Mouse (Mus musculus): ENCODE measurements around the gene Olfr1506. TPM values are rescaled to one million over a fixed set of nuclear protein-coding genes. Genes with fewer than 3 reads are reported as not detected.
"Not testable (repeated sequence)": the region's sequence is repeated elsewhere in the genome, so short reads cannot be mapped to it uniquely, and the experiment has no call there.

The Olfr1506 gene
- 0.05 TPM in 1 of 2 replicates, not detected in the other for polyA plus RNA-seq (2016; fragmentation: Nextera tagmentation; extraction: Ambion mirVana)

DNA sequence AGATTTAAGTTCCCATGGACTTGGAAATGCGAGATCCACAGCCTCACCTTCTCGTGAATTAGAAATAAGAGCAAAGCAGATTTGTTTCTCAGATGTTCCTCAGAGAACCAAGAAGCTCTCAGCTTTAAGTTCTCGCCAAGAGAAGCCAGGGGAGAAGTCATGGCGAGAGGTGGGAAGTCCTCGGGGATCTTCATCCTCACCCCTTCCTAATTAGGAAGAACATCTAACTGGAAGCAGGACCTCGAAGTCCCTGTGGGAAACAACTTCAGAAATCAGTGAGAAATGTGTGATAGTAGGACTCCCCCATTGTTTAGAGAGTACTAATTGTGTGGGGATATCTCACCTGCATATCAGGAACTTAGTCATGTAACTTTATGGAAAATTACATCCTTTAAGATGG, at the start of gene Olfr1506:
TSS of gene Olfr1506 (minus strand) at position 101 of the 400 bp plus-strand sequence.
- not testable (repeated sequence) for H3K4me1 ChIP-seq

DNA sequence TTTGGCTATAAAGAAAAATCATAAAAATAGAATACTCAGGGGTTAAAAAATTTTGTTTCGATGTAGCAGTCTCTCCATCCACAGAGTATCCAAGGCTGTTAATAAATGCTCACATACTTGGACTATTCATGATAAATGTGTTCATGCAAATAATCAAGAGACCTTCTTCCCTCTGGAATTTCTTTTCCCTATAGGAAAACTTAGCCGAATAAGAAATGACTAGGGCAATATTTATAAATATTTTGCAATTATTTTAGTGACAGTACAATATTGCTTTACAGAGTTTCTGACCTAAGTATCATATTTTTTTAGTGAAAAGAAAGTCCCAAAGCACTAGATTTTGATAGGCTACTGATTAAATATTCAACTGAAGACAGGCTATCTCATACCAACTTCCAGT, 46.6 kb upstream of the Olfr1506 start, which contains the start of gene Olfr1271:
TSS of gene Olfr1271 (minus strand) at position 101 of the 400 bp plus-strand sequence.
- no peaks in the 10 kb centered on the region for H3K4me1 ChIP-seq
- no peaks in the 10 kb centered on the region for H3K36me3 ChIP-seq
- no peaks in the 10 kb centered on the region for H3K27me3 ChIP-seq (replicated peaks)
- no peak within 1 kb of the TSS for H3K27ac ChIP-seq
- 57% methylated on average over 2 of the region's 2 CpGs for WGBS (ENCODE audit: insufficient replicate concordance)
- no peaks in the 10 kb centered on the region for H3K9me3 ChIP-seq (replicated peaks)
- no peak within 1 kb of the TSS for H3K4me2 ChIP-seq
- no peak for ATAC-seq
- H3K4me3 ChIP-seq, result no peak within 1 kb of the TSS
- H3K9ac ChIP-seq, result no peak within 1 kb of the TSS

More for the DNA sequence above, at the start of gene Olfr1506:
- H3K9me3 ChIP-seq (replicated peaks); H3K9ac ChIP-seq; H3K4me2 ChIP-seq; ATAC-seq; H3K4me3 ChIP-seq; H3K36me3 ChIP-seq; H3K27me3 ChIP-seq (replicated peaks); H3K27ac ChIP-seq: not testable (repeated sequence)
- WGBS (ENCODE audit: insufficient replicate concordance), result no CpG with 5 or more reads among the region's 6 CpGs

DNA sequence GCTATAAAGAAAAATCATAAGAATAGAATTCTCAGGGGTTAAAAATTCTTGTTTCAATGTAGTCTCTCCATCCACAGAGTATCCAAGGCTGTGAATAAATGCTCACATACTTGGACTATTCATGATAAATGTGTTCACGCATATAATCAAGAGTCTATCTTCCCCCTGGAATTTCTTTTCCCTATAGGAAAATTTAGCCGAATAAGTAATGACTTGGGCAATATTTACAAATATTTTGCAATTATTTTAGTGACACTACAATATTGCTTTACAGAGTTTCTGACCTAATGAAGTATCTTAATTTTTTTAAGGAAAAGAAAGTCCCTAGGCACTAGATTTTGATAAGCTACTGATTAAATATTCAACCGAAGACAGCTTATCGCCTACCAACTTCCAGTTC, 33.2 kb upstream of the Olfr1506 start, which contains the start of gene Olfr142:
TSS of gene Olfr142 (minus strand) at position 101 of the 400 bp plus-strand sequence.
- 71% methylated on average over 4 of the region's 4 CpGs for WGBS (ENCODE audit: insufficient replicate concordance)
- Histone ChIP-seq H3K4me2 (no peak within 1 kb of the TSS), H3K36me3 (no peaks in the 10 kb centered on the region), H3K27me3 (replicated peaks) (no peaks in the 10 kb centered on the region), H3K4me1 (no peaks in the 10 kb centered on the region), H3K27ac (no peak within 1 kb of the TSS), H3K9ac (no peak within 1 kb of the TSS), H3K4me3 (no peak within 1 kb of the TSS), H3K9me3 (replicated peaks) (no peaks in the 10 kb centered on the region)
- ATAC-seq, result no peak

DNA sequence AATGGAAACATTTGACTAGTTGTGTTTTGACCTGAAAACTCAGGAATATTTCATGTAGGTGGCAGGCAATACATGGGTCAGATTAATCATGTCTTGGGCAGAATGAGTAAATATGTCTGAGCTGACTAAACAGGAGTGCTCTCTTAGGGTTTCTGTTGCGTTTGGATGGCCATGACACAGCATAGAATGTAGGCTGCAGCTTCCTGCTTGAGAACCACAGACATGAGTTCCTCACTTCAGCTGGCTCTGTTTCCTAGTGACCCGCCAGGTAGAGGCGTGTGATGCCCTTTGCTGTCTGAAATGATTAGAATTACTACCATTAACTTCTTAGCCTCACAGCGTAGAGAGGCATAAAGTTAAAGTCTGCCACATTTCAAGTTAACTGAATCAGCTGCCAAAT, 24.7 kb downstream of the Olfr1506 start:
- not testable (repeated sequence) for H3K27ac ChIP-seq; H3K4me2 ChIP-seq; H3K4me3 ChIP-seq; H3K9me3 ChIP-seq (replicated peaks); H3K36me3 ChIP-seq; H3K4me1 ChIP-seq; H3K9ac ChIP-seq; ATAC-seq; H3K27me3 ChIP-seq (replicated peaks)
- no CpG with 5 or more reads among the region's 4 CpGs for whole genome bisulfite sequencing (ENCODE audit: insufficient replicate concordance)

DNA sequence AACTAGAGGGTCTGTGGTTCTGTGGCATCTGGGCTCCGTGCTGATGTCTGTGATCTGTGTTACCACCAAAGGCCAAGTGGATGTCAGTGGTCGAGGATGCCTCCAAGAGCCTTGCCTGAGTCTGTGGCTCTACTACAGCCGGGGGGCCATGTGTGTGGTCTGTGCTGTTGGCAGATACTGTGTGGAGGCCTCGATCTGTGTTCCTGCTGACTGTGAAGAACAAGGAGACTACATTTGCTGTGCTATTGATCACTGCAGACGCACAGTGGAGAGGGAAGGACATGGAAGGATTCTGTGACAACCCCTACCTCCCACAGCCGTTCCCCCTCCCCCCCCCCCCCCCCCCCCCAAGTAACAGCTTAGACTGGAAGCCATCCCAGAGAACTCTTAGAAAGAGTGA, 29.0 kb downstream of the Olfr1506 start:
- no CpG with 5 or more reads among the region's 6 CpGs for WGBS (ENCODE audit: insufficient replicate concordance)
- H3K27me3 ChIP-seq (replicated peaks); H3K36me3 ChIP-seq; ATAC-seq; H3K4me1 ChIP-seq; H3K9me3 ChIP-seq (replicated peaks); H3K9ac ChIP-seq; H3K4me2 ChIP-seq; H3K4me3 ChIP-seq; H3K27ac ChIP-seq: not testable (repeated sequence)

DNA sequence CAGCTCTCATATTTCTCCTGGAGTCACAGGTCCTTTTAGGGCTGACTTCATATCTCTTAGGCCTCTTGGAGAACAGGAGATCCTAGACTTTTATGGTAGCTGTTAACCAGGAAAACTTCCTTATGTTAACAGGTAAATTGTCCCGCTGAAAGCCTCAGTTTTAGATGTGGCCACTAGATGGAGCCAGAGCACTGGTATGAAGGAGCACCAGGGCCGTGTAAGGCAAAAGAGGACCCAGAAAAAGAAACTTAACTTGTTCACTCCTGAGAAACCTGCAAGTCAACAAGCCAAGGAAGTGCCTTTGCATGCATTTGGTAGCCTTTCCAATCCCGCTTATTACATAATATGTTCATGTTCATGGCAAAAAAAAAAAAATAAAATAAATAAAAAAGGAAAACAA, 29.5 kb downstream of the Olfr1506 start:
- H3K4me1 ChIP-seq; H3K9ac ChIP-seq; H3K4me2 ChIP-seq; H3K27ac ChIP-seq; ATAC-seq; H3K9me3 ChIP-seq (replicated peaks); H3K36me3 ChIP-seq; H3K27me3 ChIP-seq (replicated peaks); H3K4me3 ChIP-seq: not testable (repeated sequence)
- WGBS (ENCODE audit: insufficient replicate concordance), result no CpG with 5 or more reads among the region's 3 CpGs

DNA sequence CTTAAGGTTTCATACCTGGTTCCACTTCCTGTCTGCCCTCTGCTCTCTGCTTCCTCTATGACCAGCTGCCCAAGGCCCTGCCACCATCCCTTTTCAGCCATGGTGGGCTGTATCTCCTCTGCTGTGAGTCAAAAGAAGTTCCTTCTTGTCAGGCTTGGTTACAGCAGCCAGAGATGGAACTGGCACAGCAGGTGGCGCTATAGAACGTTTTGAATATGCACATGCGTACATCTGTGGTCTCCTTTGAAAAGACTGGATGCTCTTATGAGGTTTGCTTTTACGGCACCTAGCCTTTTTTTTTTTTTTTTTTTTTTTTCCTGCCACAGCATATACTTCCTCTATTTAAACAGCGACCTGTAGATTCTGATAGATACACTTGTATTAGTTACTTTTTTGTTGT, 37.2 kb downstream of the Olfr1506 start:
- not testable (repeated sequence) for H3K9ac ChIP-seq; H3K4me1 ChIP-seq; H3K4me2 ChIP-seq; H3K27ac ChIP-seq; H3K27me3 ChIP-seq (replicated peaks); H3K9me3 ChIP-seq (replicated peaks); ATAC-seq; H3K36me3 ChIP-seq; H3K4me3 ChIP-seq
- no CpG with 5 or more reads among the region's 5 CpGs for WGBS (ENCODE audit: insufficient replicate concordance)

DNA sequence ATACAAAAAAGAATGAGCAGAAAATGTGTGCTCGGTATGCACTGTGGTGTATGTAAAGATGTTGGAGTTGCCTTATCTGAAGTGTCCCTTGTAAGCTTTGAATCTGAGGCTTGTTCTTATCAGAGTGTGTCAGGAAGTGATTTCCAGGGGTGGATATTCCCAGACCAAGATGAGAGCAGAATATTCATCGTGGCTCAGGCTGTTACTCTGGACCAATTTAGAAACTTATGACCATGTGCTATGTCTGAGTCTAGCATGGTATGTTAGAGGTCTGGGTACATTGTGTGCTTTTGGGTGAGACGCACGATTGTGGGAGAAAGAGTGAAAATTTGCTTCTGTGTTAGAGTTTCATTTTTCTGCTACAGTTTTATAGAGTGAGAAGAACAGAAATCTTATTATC, 38.2 kb downstream of the Olfr1506 start:
- H3K9ac ChIP-seq; H3K4me2 ChIP-seq; ATAC-seq; H3K27me3 ChIP-seq (replicated peaks); H3K27ac ChIP-seq; H3K4me1 ChIP-seq; H3K36me3 ChIP-seq; H3K9me3 ChIP-seq (replicated peaks); H3K4me3 ChIP-seq: not testable (repeated sequence)
- WGBS (ENCODE audit: insufficient replicate concordance), result no CpG with 5 or more reads among the region's 4 CpGs

Other genes with a start within 250 kb of the Olfr1506 start
- gene Olfr1261, start 233.3 kb downstream of the Olfr1506 start, polyA plus RNA-seq (2016; fragmentation: Nextera tagmentation; extraction: Ambion mirVana), result not detected in 2 replicates
- not detected in 2 replicates for gene Olfr1262, start 224.3 kb downstream of the Olfr1506 start, polyA plus RNA-seq (2016; fragmentation: Nextera tagmentation; extraction: Ambion mirVana)
- not detected in 2 replicates for gene Olfr1263, start 212.4 kb downstream of the Olfr1506 start, polyA plus RNA-seq (2016; fragmentation: Nextera tagmentation; extraction: Ambion mirVana)
- gene Olfr1264, start 198.9 kb downstream of the Olfr1506 start, polyA plus RNA-seq (2016; fragmentation: Nextera tagmentation; extraction: Ambion mirVana), result not detected in 2 replicates
- not detected in 2 replicates for gene Olfr1265, start 189.2 kb downstream of the Olfr1506 start, polyA plus RNA-seq (2016; fragmentation: Nextera tagmentation; extraction: Ambion mirVana)
- gene Olfr140, start 160.9 kb downstream of the Olfr1506 start, polyA plus RNA-seq (2016; fragmentation: Nextera tagmentation; extraction: Ambion mirVana), result not detected in 2 replicates
- gene Olfr1269, start 103.1 kb downstream of the Olfr1506 start, polyA plus RNA-seq (2016; fragmentation: Nextera tagmentation; extraction: Ambion mirVana), result not detected in 2 replicates
- not detected in 2 replicates for gene Olfr32, start 82.2 kb downstream of the Olfr1506 start, polyA plus RNA-seq (2016; fragmentation: Nextera tagmentation; extraction: Ambion mirVana)
- not detected in 2 replicates for gene Olfr1270, start 71.4 kb downstream of the Olfr1506 start, polyA plus RNA-seq (2016; fragmentation: Nextera tagmentation; extraction: Ambion mirVana)
- not detected in 2 replicates for gene Olfr142, start 33.1 kb upstream of the Olfr1506 start, polyA plus RNA-seq (2016; fragmentation: Nextera tagmentation; extraction: Ambion mirVana)
- not detected in 2 replicates for gene Olfr1271, start 46.5 kb upstream of the Olfr1506 start, polyA plus RNA-seq (2016; fragmentation: Nextera tagmentation; extraction: Ambion mirVana)
- not detected in 2 replicates for gene Olfr1272, start 68.3 kb upstream of the Olfr1506 start, polyA plus RNA-seq (2016; fragmentation: Nextera tagmentation; extraction: Ambion mirVana)
- gene Gm13769, start 97.7 kb upstream of the Olfr1506 start, polyA plus RNA-seq (2016; fragmentation: Nextera tagmentation; extraction: Ambion mirVana), result 0.08 TPM in 1 of 2 replicates, not detected in the other
- gene Olfr1274-ps, start 174.2 kb upstream of the Olfr1506 start, polyA plus RNA-seq (2016; fragmentation: Nextera tagmentation; extraction: Ambion mirVana), result not detected in 2 replicates